Mouse (Mus musculus) CH12.LX (cell line): ENCODE measurements around the gene Hk3.

Source experiments
- CHD2 ChIP-seq: IDR thresholded peaks from 2 replicates; pipeline ENCODE4 v1.6.1; 2011; ENCODE audit warnings: low read length, improper control_type of control experiment
- CTCF ChIP-seq, 2 experiments: IDR thresholded peaks in 1 of 2; conservative IDR thresholded peaks in 1 of 2; 2 replicates each; pipeline ENCODE4 v1.5.1; 2011 to 2012; ENCODE audit warnings: low read depth in 2 of 2, low read length in 2 of 2, improper control_type of control experiment in 1 of 2, inconsistent platforms in 1 of 2, mild to moderate bottlenecking in 1 of 2, moderate library complexity in 1 of 2
- E2F4 ChIP-seq: IDR thresholded peaks from 2 replicates; pipeline ENCODE4 v1.6.1; 2011; ENCODE audit warnings: low read depth, low read length, improper control_type of control experiment; ENCODE audit not compliant: insufficient replicate concordance
- JUN ChIP-seq: IDR thresholded peaks from 2 replicates; pipeline ENCODE4 v1.6.1; 2011; ENCODE audit warnings: low read depth, mild to moderate bottlenecking, low read length, improper control_type of control experiment, moderate library complexity; ENCODE audit not compliant: insufficient read depth
- KAT2A ChIP-seq: IDR thresholded peaks from 2 replicates; pipeline ENCODE4 v1.6.1; 2012; ENCODE audit warnings: low read length, improper control_type of control experiment, inconsistent platforms; ENCODE audit not compliant: insufficient replicate concordance
- MAX ChIP-seq: IDR thresholded peaks from 2 replicates; pipeline ENCODE4 v1.6.1; 2011; ENCODE audit warnings: low read length, improper control_type of control experiment
- NELFE ChIP-seq: IDR thresholded peaks from 2 replicates; pipeline ENCODE4 v1.6.1; 2011; ENCODE audit warnings: low read depth, low read length, improper control_type of control experiment
- POLR2A ChIP-seq: IDR thresholded peaks from 2 replicates; pipeline ENCODE4 v1.6.1; 2011; ENCODE audit warnings: low read depth, mild to moderate bottlenecking, improper control_type of control experiment, low read length
- SMC3 ChIP-seq: IDR thresholded peaks from 2 replicates; pipeline ENCODE4 v1.6.1; 2011; ENCODE audit warnings: low read depth, low read length, improper control_type of control experiment
- ZC3H11A ChIP-seq: IDR thresholded peaks from 2 replicates; pipeline ENCODE4 v1.6.1; 2012; ENCODE audit warnings: low read depth, mild to moderate bottlenecking, inconsistent platforms, low read length, improper control_type of control experiment
- ZMIZ1 ChIP-seq: IDR thresholded peaks from 2 replicates; pipeline ENCODE4 v1.6.1; 2012; ENCODE audit warnings: low read depth, mild to moderate bottlenecking, inconsistent platforms, low read length, improper control_type of control experiment
- ZNF384 ChIP-seq: IDR thresholded peaks from 2 replicates; pipeline ENCODE4 v1.6.1; 2012; ENCODE audit warnings: low read depth, low read length, improper control_type of control experiment, inconsistent platforms

DNA sequence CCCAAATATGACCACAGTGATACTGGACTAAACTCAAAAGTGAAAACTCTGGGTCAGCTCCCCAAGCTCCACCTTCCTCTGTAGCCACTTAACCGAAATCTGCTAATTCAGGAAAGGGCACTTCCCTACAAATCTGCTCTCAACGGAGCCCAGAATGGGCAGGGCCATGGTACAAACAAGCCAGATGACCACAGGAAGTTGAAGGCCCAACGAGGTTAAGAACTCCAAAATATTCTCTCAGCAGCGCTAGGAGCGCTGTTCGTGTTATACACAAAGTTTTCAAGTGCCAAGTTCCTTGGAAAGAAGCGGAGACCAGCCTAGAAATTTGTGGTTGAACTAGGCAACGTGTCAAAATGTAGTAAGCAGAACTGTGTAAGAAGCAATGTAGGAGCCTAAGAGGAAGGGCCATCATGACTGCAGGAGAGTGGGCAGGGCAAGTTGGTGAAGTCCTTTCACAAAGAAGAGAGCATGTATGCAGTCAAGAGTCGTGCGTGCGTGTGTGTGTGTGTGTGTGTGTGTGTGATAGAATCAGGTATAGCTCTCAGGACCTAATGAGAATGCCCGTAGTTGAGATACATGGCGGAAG lies at the start of gene Hk3:
- TF ChIP-seq NELFE = no peak
- no peak for TF ChIP-seq POLR2A
- no peak for TF ChIP-seq CTCF (conservative IDR thresholded peaks at IDR 0.05 in 1 of 2, IDR thresholded peaks at IDR 0.05 in 1 of 2; ENCODE audit: low read depth in 2 of 2, low read length in 2 of 2)
- TF ChIP-seq E2F4 = no peak
- TF ChIP-seq SMC3 = no peak
- TF ChIP-seq ZNF384 = no peak
- TF ChIP-seq CHD2 = no peak
- TF ChIP-seq ZC3H11A = no peak
- TF ChIP-seq ZMIZ1 = no peak
- no peak for TF ChIP-seq MAX
- TF ChIP-seq JUN = no peak
- no peak for TF ChIP-seq KAT2A
